Mouse (Mus musculus) limb, embryonic 13.5 days (tissue): ENCODE results near the gene Tcn2. TPM values are rescaled to one million over a fixed set of nuclear protein-coding genes. Genes with fewer than 3 reads are reported as not detected.
A peak's percentile ranks its signal among the peaks of the same experiment; 100 is the strongest.
"Not testable (repeated sequence)": the region's sequence is repeated elsewhere in the genome, so short reads cannot be mapped to it uniquely, and the experiment has no call there.

Experiments used
- ATAC-seq: fragments of 200-750 bp; cut with Nextera tagmentation; 2 replicates; pipeline ENCODE4 v1.8.0; 2017; ENCODE audit warnings: low read depth, moderate number of reproducible peaks, moderate TSS enrichment; ENCODE audit not compliant: low FRiP score
- H3K27ac ChIP-seq: fragments of 300-500 bp; sonication (generic); 2 replicates; pipeline ENCODE4 v1.5.1; 2015; ENCODE audit warnings: inconsistent platforms, mild to moderate bottlenecking, moderate library complexity
- H3K27me3 ChIP-seq: fragments of 300-500 bp; sonication (generic); 2 replicates; pipeline ENCODE4 v1.6.1; 2015; ENCODE audit warnings: mild to moderate bottlenecking, inconsistent platforms
- H3K36me3 ChIP-seq: fragments of 300-500 bp; sonication (generic); 2 replicates; pipeline ENCODE4 v1.6.1; 2015; ENCODE audit warnings: inconsistent platforms, mild to moderate bottlenecking, moderate library complexity
- H3K4me1 ChIP-seq: fragments of 300-500 bp; sonication (generic); 2 replicates; pipeline ENCODE4 v1.6.1; 2015; ENCODE audit warnings: inconsistent platforms
- H3K4me2 ChIP-seq: fragments of 300-500 bp; sonication (generic); replicated peaks from 2 replicates; pipeline ENCODE4 v1.6.1; 2015; ENCODE audit warnings: inconsistent platforms, mild to moderate bottlenecking, moderate library complexity
- H3K4me3 ChIP-seq: fragments of 300-500 bp; sonication (generic); 2 replicates; pipeline ENCODE4 v1.5.1; 2015; ENCODE audit warnings: moderate library complexity, mild to moderate bottlenecking, inconsistent platforms
- H3K9ac ChIP-seq: fragments of 300-500 bp; sonication (generic); 2 replicates; pipeline ENCODE4 v1.6.1; 2015; ENCODE audit warnings: mild to moderate bottlenecking, inconsistent platforms
- H3K9me3 ChIP-seq: fragments of 300-500 bp; sonication (generic); 2 replicates; pipeline ENCODE4 v1.6.1; 2016; ENCODE audit warnings: inconsistent platforms
- whole genome bisulfite sequencing: fragments of 180-500 bp; shearing (Covaris S2); methylation state at CpG from one replicate; pipeline ENCODE4 v1.1.7; 2015; 5-methylcytosine and 5-hydroxymethylcytosine counted together
- polyA plus RNA-seq: library from polyadenylated mRNA; unstranded; fragments of >200 nt; fragmentation: Nextera tagmentation; extraction: Ambion mirVana; gene quantifications from 2 replicates; pipeline ENCODE4 v1.2.1, GENCODE M21; 2015

Gene Tcn2
- polyA plus RNA-seq, 1 experiment from 2014 or later, result 44.1 TPM

GRCm38 (mm10) chr11:3961761-3962160 is 29.8 kb upstream of the Tcn2 start:
- H3K4me1 ChIP-seq, result peaks cover 16% of the 10 kb centered on the region
- H3K4me3 ChIP-seq, result no peak overlapping the region
- 0 out of 2 replicates have a peak, but pooled peaks cover 3% of the 10 kb centered on the region for H3K36me3 ChIP-seq
- no peak overlapping the region for H3K4me2 ChIP-seq
- ATAC-seq, result no peak
- 69% methylated on average over 3 of the region's 3 CpGs for WGBS
- H3K9ac ChIP-seq, result no peak overlapping the region
- no peaks in the 10 kb centered on the region for H3K27me3 ChIP-seq
- H3K27ac ChIP-seq, result no peak overlapping the region
- H3K9me3 ChIP-seq, result no peaks in the 10 kb centered on the region

GRCm38 (mm10) chr11:3960901-3961300 is 28.9 kb upstream of the Tcn2 start:
- no peak for ATAC-seq
- H3K4me3 ChIP-seq, result no peak overlapping the region
- no peak overlapping the region for H3K27ac ChIP-seq
- no peak overlapping the region for H3K9ac ChIP-seq
- H3K4me1 ChIP-seq, result peaks cover 14% of the 10 kb centered on the region
- no peaks in the 10 kb centered on the region for H3K36me3 ChIP-seq
- no peaks in the 10 kb centered on the region for H3K9me3 ChIP-seq
- WGBS, result 50% methylated on average over 2 of the region's 2 CpGs
- H3K4me2 ChIP-seq, result no peak overlapping the region
- no peaks in the 10 kb centered on the region for H3K27me3 ChIP-seq

GRCm38 (mm10) chr11:3955371-3955770 is 23.4 kb upstream of the Tcn2 start:
- not testable (repeated sequence) for H3K9ac ChIP-seq, H3K4me3 ChIP-seq, H3K4me1 ChIP-seq, ATAC-seq, H3K9me3 ChIP-seq, H3K27me3 ChIP-seq, H3K4me2 ChIP-seq, H3K36me3 ChIP-seq, H3K27ac ChIP-seq
- WGBS, result 80% methylated on average over 4 of the region's 4 CpGs

- H3K27ac ChIP-seq, H3K27me3 ChIP-seq, H3K36me3 ChIP-seq, ATAC-seq, H3K4me3 ChIP-seq, H3K4me2 ChIP-seq, H3K9me3 ChIP-seq, H3K9ac ChIP-seq, H3K4me1 ChIP-seq: not testable (repeated sequence)
- WGBS, result 83% methylated on average over 5 of the region's 5 CpGs
These were observed 22.9 kb upstream of the Tcn2 start for GRCm38 (mm10) chr11:3954876-3955275.

- Histone ChIP-seq H3K9me3 (no peaks in the 10 kb centered on the region), H3K27me3 (peaks cover 16% of the 10 kb centered on the region), H3K4me1 (no peaks in the 10 kb centered on the region), H3K9ac (no peak overlapping the region), H3K27ac (no peak overlapping the region), H3K4me3 (no peak overlapping the region), H3K4me2 (no peak overlapping the region), H3K36me3 (no peaks in the 10 kb centered on the region)
- WGBS, result 21% methylated on average over 1 of the region's 1 CpGs
- no peak for ATAC-seq
These were observed 14.4 kb upstream of the Tcn2 start for GRCm38 (mm10) chr11:3946386-3946785.

- Histone ChIP-seq H3K4me3 (no peak overlapping the region), H3K4me1 (no peaks in the 10 kb centered on the region), H3K9ac (no peak overlapping the region), H3K9me3 (no peaks in the 10 kb centered on the region), H3K27me3 (peaks cover 17% of the 10 kb centered on the region), H3K4me2 (no peak overlapping the region), H3K36me3 (no peaks in the 10 kb centered on the region), H3K27ac (no peak overlapping the region)
- no peak for ATAC-seq
- 81% methylated on average over 7 of the region's 7 CpGs for WGBS
These were observed 9.4 kb upstream of the Tcn2 start for GRCm38 (mm10) chr11:3941371-3941770.

- no peaks in the 10 kb centered on the region for H3K36me3 ChIP-seq
- no peak overlapping the region for H3K4me3 ChIP-seq
- 80% methylated on average over 13 of the region's 13 CpGs for WGBS
- no peaks in the 10 kb centered on the region for H3K9me3 ChIP-seq
- no peak overlapping the region for H3K27ac ChIP-seq
- 0 out of 2 replicates have a peak, but pooled peaks cover 2% of the 10 kb centered on the region for H3K27me3 ChIP-seq
- H3K9ac ChIP-seq, result no peak overlapping the region
- no peak overlapping the region for H3K4me2 ChIP-seq
- ATAC-seq, result no peak
- H3K4me1 ChIP-seq, result no peaks in the 10 kb centered on the region
These were observed 5.4 kb upstream of the Tcn2 start for GRCm38 (mm10) chr11:3937321-3937874.

- Histone ChIP-seq H3K9me3 (no peaks in the 10 kb centered on the region), H3K4me1 (peaks cover 6% of the 10 kb centered on the region), H3K4me3 (no peak overlapping the region), H3K27ac (no peak overlapping the region), H3K36me3 (no peaks in the 10 kb centered on the region), H3K27me3 (0 out of 2 replicates have a peak, but pooled peaks cover 2% of the 10 kb centered on the region), H3K9ac (no peak overlapping the region), H3K4me2 (no peak overlapping the region)
- 70% methylated on average over 3 of the region's 3 CpGs for WGBS
- ATAC-seq, result no peak
These were observed 4.4 kb upstream of the Tcn2 start for GRCm38 (mm10) chr11:3936318-3936717.

- Histone ChIP-seq H3K27me3 (0 out of 2 replicates have a peak, but pooled peaks cover 2% of the 10 kb centered on the region), H3K9ac (no peak overlapping the region), H3K4me2 (no peak overlapping the region), H3K36me3 (no peaks in the 10 kb centered on the region), H3K4me3 (no peak overlapping the region), H3K4me1 (peaks cover 15% of the 10 kb centered on the region), H3K9me3 (no peaks in the 10 kb centered on the region), H3K27ac (no peak overlapping the region)
- 69% methylated on average over 4 of the region's 4 CpGs for WGBS
- no peak for ATAC-seq
These were observed 3.2 kb upstream of the Tcn2 start for GRCm38 (mm10) chr11:3935135-3935534.

- H3K9ac ChIP-seq, result no peak overlapping the region
- peaks cover 15% of the 10 kb centered on the region for H3K4me1 ChIP-seq
- H3K36me3 ChIP-seq, result no peaks in the 10 kb centered on the region
- ATAC-seq, result no peak
- no peaks in the 10 kb centered on the region for H3K9me3 ChIP-seq
- 0 out of 2 replicates have a peak, but pooled peaks cover 2% of the 10 kb centered on the region for H3K27me3 ChIP-seq
- H3K4me3 ChIP-seq, result no peak overlapping the region
- WGBS, result 89% methylated on average over 9 of the region's 9 CpGs
- no peak overlapping the region for H3K27ac ChIP-seq
- no peak overlapping the region for H3K4me2 ChIP-seq
These were observed 1.9 kb upstream of the Tcn2 start for GRCm38 (mm10) chr11:3933756-3934285.

- H3K36me3 ChIP-seq, result peaks cover 15% of the 10 kb centered on the region
- H3K27ac ChIP-seq, result no peak overlapping the region
- no peaks in the 10 kb centered on the region for H3K9me3 ChIP-seq
- H3K27me3 ChIP-seq, result no peaks in the 10 kb centered on the region
- no peak for ATAC-seq
- peaks cover 15% of the 10 kb centered on the region for H3K4me1 ChIP-seq
- 39% methylated on average over 6 of the region's 6 CpGs for WGBS
- peak overlapping the region; percentile 54 for H3K4me3 ChIP-seq
- peak overlapping the region; percentile 65 for H3K9ac ChIP-seq
- peak overlapping the region; percentile 77 for H3K4me2 ChIP-seq
These were observed 1.0 kb downstream of the Tcn2 start for GRCm38 (mm10) chr11:3930931-3931330.

GRCm38 (mm10) chr11:3930019-3930418 is 1.9 kb downstream of the Tcn2 start:
- H3K36me3 ChIP-seq, result peaks cover 22% of the 10 kb centered on the region
- no peak overlapping the region for H3K27ac ChIP-seq
- no peak overlapping the region for H3K4me2 ChIP-seq
- 72% methylated on average over 4 of the region's 4 CpGs for WGBS
- peaks cover 15% of the 10 kb centered on the region for H3K4me1 ChIP-seq
- H3K9me3 ChIP-seq, result no peaks in the 10 kb centered on the region
- no peak overlapping the region for H3K9ac ChIP-seq
- no peak for ATAC-seq
- no peak overlapping the region for H3K4me3 ChIP-seq
- H3K27me3 ChIP-seq, result no peaks in the 10 kb centered on the region

GRCm38 (mm10) chr11:3925916-3926315 is 6.0 kb downstream of the Tcn2 start:
- H3K9ac ChIP-seq, result no peak overlapping the region
- H3K4me3 ChIP-seq, result no peak overlapping the region
- no peak overlapping the region for H3K4me2 ChIP-seq
- no peak overlapping the region for H3K27ac ChIP-seq
- H3K4me1 ChIP-seq, result peaks cover 5% of the 10 kb centered on the region
- no peak for ATAC-seq
- no peaks in the 10 kb centered on the region for H3K9me3 ChIP-seq
- H3K27me3 ChIP-seq, result no peaks in the 10 kb centered on the region
- WGBS, result 89% methylated on average over 10 of the region's 10 CpGs
- H3K36me3 ChIP-seq, result peaks cover 50% of the 10 kb centered on the region
